Comparison of ENCODE assay signal across 20 mouse cellular contexts in genomic region chr5:73792216-73792615, GRCm38 (mm10).
DNase-seq lines count a peak whose midpoint lies in the region; ATAC-seq lines count a peak whose summit lies in the region.
"Had no signal": no experiment of that assay in that cellular context is flagged by ENCODE, and none has a peak within 500 bp of the region (broad histone marks: within the 10 kb centered on the region; RNA-seq: fewer than 3 reads in every experiment).

No protein-coding gene starts in this region.

- no peaks in the 10 kb centered on the region for H3K36me3 ChIP-seq in midbrain, embryonic 11.5 days (ENCODE audit: control insufficient read depth, insufficient read depth, low read length)
- H3K36me3 ChIP-seq in midbrain, embryonic 13.5 days = no peaks in the 10 kb centered on the region
- no peaks in the 10 kb centered on the region for H3K36me3 ChIP-seq in limb, embryonic 11.5 days (ENCODE audit: control insufficient read depth, insufficient read depth, low read length)
- no peaks in the 10 kb centered on the region for H3K36me3 ChIP-seq in limb, embryonic 13.5 days
- no peaks in the 10 kb centered on the region for H3K36me3 ChIP-seq in limb, embryonic 15.5 days
- H3K36me3 ChIP-seq in forebrain, embryonic 12.5 days (replicated peaks) = no peaks in the 10 kb centered on the region
- H3K36me3 ChIP-seq: embryonic facial prominence, embryonic 10.5 days; embryonic facial prominence, embryonic 12.5 days had no signal

- H3K9me3 ChIP-seq in midbrain, embryonic 11.5 days (ENCODE audit: control insufficient read depth, low read length) = no peaks in the 10 kb centered on the region
- H3K9me3 ChIP-seq in midbrain, embryonic 13.5 days = no peaks in the 10 kb centered on the region
- H3K9me3 ChIP-seq in limb, embryonic 11.5 days (ENCODE audit: control insufficient read depth, low read length) = no peaks in the 10 kb centered on the region
- H3K9me3 ChIP-seq in limb, embryonic 13.5 days = no peaks in the 10 kb centered on the region
- H3K9me3 ChIP-seq in limb, embryonic 15.5 days = no peaks in the 10 kb centered on the region
- no peaks in the 10 kb centered on the region for H3K9me3 ChIP-seq in forebrain, embryonic 12.5 days
- H3K9me3 ChIP-seq: embryonic facial prominence, embryonic 10.5 days; embryonic facial prominence, embryonic 12.5 days had no signal

- no peak overlapping the region for H3K27ac ChIP-seq in midbrain, embryonic 11.5 days (ENCODE audit: low read depth, low read length)
- no peak overlapping the region for H3K27ac ChIP-seq in midbrain, embryonic 13.5 days
- H3K27ac ChIP-seq in limb, embryonic 11.5 days (replicated peaks; ENCODE audit: low read depth, low read length) = 0 out of 2 replicates have a peak overlapping the region, but pooled peaks have one; percentile 1
- H3K27ac ChIP-seq in limb, embryonic 13.5 days = peak overlapping the region; percentile 67; the same call in 1 of the 2 replicates
- peak overlapping the region; percentile 62 for H3K27ac ChIP-seq in limb, embryonic 15.5 days
- no peak overlapping the region for H3K27ac ChIP-seq in forebrain, embryonic 12.5 days
- H3K27ac ChIP-seq: embryonic facial prominence, embryonic 10.5 days; embryonic facial prominence, embryonic 12.5 days had no signal

- 82% methylated on average over 3 of the region's 3 CpGs for WGBS in midbrain, embryonic 11.5 days
- 85% methylated on average over 3 of the region's 3 CpGs for WGBS in midbrain, embryonic 13.5 days
- WGBS in limb, embryonic 11.5 days = 46% methylated on average over 3 of the region's 3 CpGs
- 21% methylated on average over 3 of the region's 3 CpGs for WGBS in limb, embryonic 13.5 days
- 30% methylated on average over 3 of the region's 3 CpGs for WGBS in limb, embryonic 15.5 days
- WGBS in forebrain, embryonic 12.5 days = 79% methylated on average over 3 of the region's 3 CpGs

- H3K4me1 ChIP-seq in midbrain, embryonic 11.5 days (ENCODE audit: control insufficient read depth, insufficient read depth, low read length) = no peaks in the 10 kb centered on the region
- H3K4me1 ChIP-seq in midbrain, embryonic 13.5 days (replicated peaks) = no peaks in the 10 kb centered on the region
- H3K4me1 ChIP-seq in limb, embryonic 11.5 days (ENCODE audit: control insufficient read depth, insufficient read depth, low read length) = no peaks in the 10 kb centered on the region
- peaks cover 35% of the 10 kb centered on the region for H3K4me1 ChIP-seq in limb, embryonic 13.5 days
- H3K4me1 ChIP-seq in limb, embryonic 15.5 days = 0 out of 2 replicates have a peak, but pooled peaks cover 8% of the 10 kb centered on the region
- H3K4me1 ChIP-seq in forebrain, embryonic 12.5 days = no peaks in the 10 kb centered on the region

- no peaks in the 10 kb centered on the region for H3K27me3 ChIP-seq in midbrain, embryonic 11.5 days (ENCODE audit: control insufficient read depth, insufficient read depth, low read length)
- no peaks in the 10 kb centered on the region for H3K27me3 ChIP-seq in midbrain, embryonic 13.5 days
- H3K27me3 ChIP-seq in limb, embryonic 11.5 days (ENCODE audit: control insufficient read depth, insufficient read depth, low read length) = no peaks in the 10 kb centered on the region
- H3K27me3 ChIP-seq in limb, embryonic 13.5 days = no peaks in the 10 kb centered on the region
- no peaks in the 10 kb centered on the region for H3K27me3 ChIP-seq in limb, embryonic 15.5 days
- H3K27me3 ChIP-seq in forebrain, embryonic 12.5 days = no peaks in the 10 kb centered on the region
- H3K27me3 ChIP-seq: embryonic facial prominence, embryonic 12.5 days had no signal

- H3K4me3 ChIP-seq in midbrain, embryonic 11.5 days (ENCODE audit: low read depth, low read length) = no peak overlapping the region
- no peak overlapping the region for H3K4me3 ChIP-seq in midbrain, embryonic 13.5 days (replicated peaks)
- H3K4me3 ChIP-seq in limb, embryonic 11.5 days (ENCODE audit: low read depth, low read length) = no peak overlapping the region
- no peak overlapping the region for H3K4me3 ChIP-seq in limb, embryonic 13.5 days
- H3K4me3 ChIP-seq in limb, embryonic 15.5 days = no peak overlapping the region
- H3K4me3 ChIP-seq in forebrain, embryonic 12.5 days (replicated peaks) = no peak overlapping the region
- H3K4me3 ChIP-seq: embryonic facial prominence, embryonic 10.5 days; embryonic facial prominence, embryonic 12.5 days had no signal

- no peak overlapping the region for H3K4me2 ChIP-seq in midbrain, embryonic 11.5 days
- no peak overlapping the region for H3K4me2 ChIP-seq in midbrain, embryonic 13.5 days (replicated peaks)
- no peak overlapping the region for H3K4me2 ChIP-seq in limb, embryonic 11.5 days (ENCODE audit: low read depth, severe bottlenecking)
- no peak overlapping the region for H3K4me2 ChIP-seq in limb, embryonic 13.5 days (replicated peaks)
- H3K4me2 ChIP-seq in limb, embryonic 15.5 days = no peak overlapping the region
- H3K4me2 ChIP-seq in forebrain, embryonic 12.5 days = no peak overlapping the region
- H3K4me2 ChIP-seq: embryonic facial prominence, embryonic 12.5 days had no signal

- ATAC-seq in midbrain, embryonic 11.5 days (ENCODE audit: low FRiP score) = no peak
- ATAC-seq in midbrain, embryonic 13.5 days = no peak
- no peak for ATAC-seq in limb, embryonic 11.5 days (ENCODE audit: insufficient number of reproducible peaks, low FRiP score, low TSS enrichment, low read depth)
- peak; percentile 55; the same call in 1 of the 2 replicates for ATAC-seq in limb, embryonic 13.5 days (ENCODE audit: low FRiP score, low read depth)
- no peak for ATAC-seq in limb, embryonic 15.5 days (ENCODE audit: insufficient number of reproducible peaks, low FRiP score, low TSS enrichment, low read depth)
- ATAC-seq in forebrain, embryonic 12.5 days (ENCODE audit: low FRiP score) = no peak
- ATAC-seq: forebrain, embryonic 14.5 days; forebrain, embryonic 16.5 days had no signal

- no peak overlapping the region for H3K9ac ChIP-seq in midbrain, embryonic 11.5 days (ENCODE audit: low read length)
- H3K9ac ChIP-seq in midbrain, embryonic 13.5 days (replicated peaks) = no peak overlapping the region
- no peak overlapping the region for H3K9ac ChIP-seq in limb, embryonic 11.5 days (ENCODE audit: low read length)
- no peak overlapping the region for H3K9ac ChIP-seq in limb, embryonic 13.5 days
- H3K9ac ChIP-seq in limb, embryonic 15.5 days = no peak overlapping the region
- H3K9ac ChIP-seq in forebrain, embryonic 12.5 days = no peak overlapping the region
- H3K9ac ChIP-seq: embryonic facial prominence, embryonic 12.5 days had no signal

- peak; percentile 17 for DNase-seq in midbrain, embryonic 11.5 days (ENCODE audit: low spot score, missing footprints)
- no peak for DNase-seq in limb, embryonic 11.5 days (ENCODE audit: low spot score)
- no peak for DNase-seq in adrenal gland, postnatal 25 days
- no peak for DNase-seq in adrenal gland, adult 18-20 months (ENCODE audit: low spot score in 2 of 2)
- DNase-seq: adrenal gland, adult 8-10 months; adrenal gland, postnatal 14 days; cerebellum, adult 11 months; cerebellum, adult 18-20 months; cerebellum, adult 8-10 months; cerebellum, adult 9-11 months; cerebellum, postnatal 14 days; cerebellum, postnatal 36 days had no signal

Comparison
In these comparisons a context has a peak if more than half of its experiments do, and no peak if none do; other contexts are left out.
1. H3K27ac ChIP-seq: peak in limb, embryonic 11.5 days (single experiment), limb, embryonic 13.5 days (single experiment) and limb, embryonic 15.5 days (single experiment); none in midbrain, embryonic 11.5 days (single experiment), midbrain, embryonic 13.5 days (single experiment) and forebrain, embryonic 12.5 days (single experiment).